Mouse (Mus musculus): ENCODE results near the gene Stkld1.

GRCm38 (mm10) chr2:26909387-26909784, 24.5 kb upstream of the Stkld1 start:
- TF ChIP-seq POLR2A (IDR thresholded peaks at IDR 0.05; ENCODE audit: control insufficient read depth, low read depth, low read length) (no peak), CTCF (IDR thresholded peaks at IDR 0.05; ENCODE audit: control insufficient read depth, insufficient read depth, insufficient replicate concordance, low read depth, low read length) (no peak)

Measured in testis, adult 2 months (tissue).